Mouse (Mus musculus) olfactory bulb, adult 2 months (tissue): ENCODE results near the gene Rspry1. TPM values are rescaled to one million over a fixed set of nuclear protein-coding genes. Genes with fewer than 3 reads are reported as not detected.

Experiments
- H3K27ac ChIP-seq: fragments of 200-500 bp; 2 replicates; pipeline ENCODE4 v1.5.1; 2012; ENCODE audit warnings: low read depth, low read length; ENCODE audit not compliant: insufficient read depth
- H3K4me1 ChIP-seq: fragments of 200-500 bp; 2 replicates; pipeline ENCODE4 v1.6.1; 2012; ENCODE audit warnings: low read length; ENCODE audit not compliant: control insufficient read depth, insufficient read depth
- H3K4me3 ChIP-seq: fragments of 200-500 bp; 2 replicates; pipeline ENCODE4 v1.5.1; 2012; ENCODE audit warnings: mild to moderate bottlenecking, low read depth, low read length, moderate library complexity; ENCODE audit not compliant: insufficient read depth
- CTCF ChIP-seq: fragments of 200-500 bp; IDR thresholded peaks from 2 replicates; pipeline ENCODE4 v1.5.1; 2012; ENCODE audit warnings: low read depth, mild to moderate bottlenecking, low read length, moderate library complexity; ENCODE audit not compliant: insufficient read depth
- POLR2A ChIP-seq: fragments of 200-500 bp; IDR thresholded peaks from 2 replicates; pipeline ENCODE4 v1.6.1; 2012; ENCODE audit warnings: mild to moderate bottlenecking, low read depth, low read length, moderate library complexity; ENCODE audit not compliant: insufficient read depth
- WGBS: fragments of 180-500 bp; shearing (Covaris S2); methylation state at CpG from one replicate; pipeline ENCODE4 v1.1.7; 2018; 5-methylcytosine and 5-hydroxymethylcytosine counted together
- polyA plus RNA-seq: library from polyadenylated mRNA; stranded (reverse); fragments of >200 nt; gene quantifications from 2 replicates; pipeline ENCODE4 v1.2.4, GENCODE M21; 2012; ENCODE audit warnings: low replicate concordance; ENCODE audit not compliant: missing spikeins, insufficient read depth, insufficient read length

Gene Rspry1
- polyA plus RNA-seq: 135 TPM in 1 of 2 replicates, not detected in the other

- WGBS: under 1% methylated on average over 54 of the region's 55 CpGs
- peak; percentile 62 for TF ChIP-seq POLR2A
- no peak for TF ChIP-seq CTCF
- peaks cover 3% of the 10 kb centered on the region for H3K4me1 ChIP-seq
- peak within 1 kb of the TSS; percentile 74 for H3K27ac ChIP-seq
- H3K4me3 ChIP-seq: peak within 1 kb of the TSS; percentile 92
These were observed at the start of gene Rspry1, which contains the start of gene Fam192a for GRCm38 (mm10) chr8:94601607-94602385. Gene Rspry1, plus strand, starts transcription at chr8:94601937. Gene Fam192a, minus strand, starts transcription at chr8:94601997.

- 90% methylated on average over 2 of the region's 2 CpGs for WGBS
- Histone ChIP-seq H3K4me3 (no peak overlapping the region), H3K4me1 (peaks cover 31% of the 10 kb centered on the region), H3K27ac (no peak overlapping the region)
- TF ChIP-seq CTCF (no peak), POLR2A (no peak)
These were observed 49.0 kb upstream of the Rspry1 start for GRCm38 (mm10) chr8:94552696-94553095.

GRCm38 (mm10) chr8:94557281-94557680 is 44.5 kb upstream of the Rspry1 start:
- peaks cover 11% of the 10 kb centered on the region for H3K4me1 ChIP-seq
- TF ChIP-seq CTCF (no peak), POLR2A (no peak)
- H3K27ac ChIP-seq: no peak overlapping the region
- WGBS: 45% methylated on average over 3 of the region's 3 CpGs
- H3K4me3 ChIP-seq: no peak overlapping the region

- 59% methylated on average over 5 of the region's 5 CpGs for WGBS
- H3K27ac ChIP-seq: no peak overlapping the region
- no peak for TF ChIP-seq POLR2A
- no peak for TF ChIP-seq CTCF
- peaks cover 5% of the 10 kb centered on the region; the same call in 1 of the 2 replicates for H3K4me1 ChIP-seq
- H3K4me3 ChIP-seq: no peak overlapping the region
These were observed 40.5 kb upstream of the Rspry1 start for GRCm38 (mm10) chr8:94561256-94561655.

GRCm38 (mm10) chr8:94564421-94564820 is 37.3 kb upstream of the Rspry1 start:
- Histone ChIP-seq H3K4me1 (peaks cover 18% of the 10 kb centered on the region), H3K4me3 (no peak overlapping the region), H3K27ac (no peak overlapping the region)
- TF ChIP-seq POLR2A: no peak
- no peak for TF ChIP-seq CTCF

- Histone ChIP-seq H3K27ac (no peak overlapping the region), H3K4me3 (no peak overlapping the region), H3K4me1 (peaks cover 20% of the 10 kb centered on the region)
- TF ChIP-seq POLR2A: no peak
- no peak for TF ChIP-seq CTCF
- 61% methylated on average over 6 of the region's 6 CpGs for WGBS
These were observed 35.7 kb upstream of the Rspry1 start for GRCm38 (mm10) chr8:94566033-94566432.

GRCm38 (mm10) chr8:94566446-94567158 is 35.1 kb upstream of the Rspry1 start:
- H3K4me3 ChIP-seq: no peak overlapping the region
- H3K27ac ChIP-seq: no peak overlapping the region
- TF ChIP-seq CTCF (no peak), POLR2A (no peak)
- WGBS: 53% methylated on average over 15 of the region's 15 CpGs
- H3K4me1 ChIP-seq: peaks cover 14% of the 10 kb centered on the region

GRCm38 (mm10) chr8:94567159-94567849 is 34.4 kb upstream of the Rspry1 start:
- Histone ChIP-seq H3K27ac (no peak overlapping the region), H3K4me1 (peaks cover 14% of the 10 kb centered on the region), H3K4me3 (no peak overlapping the region)
- WGBS: 35% methylated on average over 8 of the region's 8 CpGs
- no peak for TF ChIP-seq POLR2A
- TF ChIP-seq CTCF: no peak

- H3K4me3 ChIP-seq: no peak overlapping the region
- peaks cover 14% of the 10 kb centered on the region for H3K4me1 ChIP-seq
- no peak overlapping the region for H3K27ac ChIP-seq
- 91% methylated on average over 8 of the region's 8 CpGs for WGBS
- TF ChIP-seq CTCF (no peak), POLR2A (no peak)
These were observed 33.6 kb upstream of the Rspry1 start for GRCm38 (mm10) chr8:94568098-94568497.
